Mouse (Mus musculus): ENCODE results near the gene Hmgcs2.

Hmgcs2 gene

GRCm38 (mm10) chr3:98280204-98280932, at the start of gene Hmgcs2:
TSS of gene Hmgcs2 (plus strand) at chr3:98280435.
- no peak for DNase-seq (ENCODE audit: low read depth in 1 of 2, low spot score in 2 of 2)

GRCm38 (mm10) chr3:98233504-98233903, 46.7 kb upstream of the Hmgcs2 start:
- DNase-seq (ENCODE audit: low read depth in 1 of 2, low spot score in 2 of 2) = no peak

- no peak for DNase-seq (ENCODE audit: low read depth in 1 of 2, low spot score in 2 of 2)
These were observed 44.0 kb upstream of the Hmgcs2 start for GRCm38 (mm10) chr3:98236266-98236665.

- DNase-seq (ENCODE audit: low read depth in 1 of 2, low spot score in 2 of 2) = no peak
These were observed 43.0 kb upstream of the Hmgcs2 start for GRCm38 (mm10) chr3:98237240-98237639.

GRCm38 (mm10) chr3:98238150-98238549, 42.1 kb upstream of the Hmgcs2 start:
- no peak for DNase-seq (ENCODE audit: low read depth in 1 of 2, low spot score in 2 of 2)

GRCm38 (mm10) chr3:98242051-98242450, 38.2 kb upstream of the Hmgcs2 start:
- DNase-seq (ENCODE audit: low read depth in 1 of 2, low spot score in 2 of 2) = no peak

- DNase-seq (ENCODE audit: low read depth in 1 of 2, low spot score in 2 of 2) = no peak
These were observed 37.7 kb upstream of the Hmgcs2 start for GRCm38 (mm10) chr3:98242458-98243037.

- DNase-seq (ENCODE audit: low read depth in 1 of 2, low spot score in 2 of 2) = no peak
These were observed 34.3 kb upstream of the Hmgcs2 start for GRCm38 (mm10) chr3:98245892-98246291.

GRCm38 (mm10) chr3:98246985-98247751, 33.1 kb upstream of the Hmgcs2 start:
- no peak for DNase-seq (ENCODE audit: low read depth in 1 of 2, low spot score in 2 of 2)

- DNase-seq (ENCODE audit: low read depth in 1 of 2, low spot score in 2 of 2) = no peak
These were observed 30.9 kb upstream of the Hmgcs2 start for GRCm38 (mm10) chr3:98249378-98249777.

- no peak for DNase-seq (ENCODE audit: low read depth in 1 of 2, low spot score in 2 of 2)
These were observed 30.3 kb upstream of the Hmgcs2 start for GRCm38 (mm10) chr3:98249833-98250448.

GRCm38 (mm10) chr3:98254059-98254458, 26.2 kb upstream of the Hmgcs2 start:
- no peak for DNase-seq (ENCODE audit: low read depth in 1 of 2, low spot score in 2 of 2)

- DNase-seq (ENCODE audit: low read depth in 1 of 2, low spot score in 2 of 2) = no peak
These were observed 25.3 kb upstream of the Hmgcs2 start for GRCm38 (mm10) chr3:98254656-98255583.

- no peak for DNase-seq (ENCODE audit: low read depth in 1 of 2, low spot score in 2 of 2)
These were observed 21.5 kb upstream of the Hmgcs2 start for GRCm38 (mm10) chr3:98258723-98259122.

- DNase-seq (ENCODE audit: low read depth in 1 of 2, low spot score in 2 of 2) = no peak
These were observed 20.9 kb upstream of the Hmgcs2 start for GRCm38 (mm10) chr3:98259271-98259751.

GRCm38 (mm10) chr3:98260534-98260933, 19.7 kb upstream of the Hmgcs2 start:
- DNase-seq (ENCODE audit: low read depth in 1 of 2, low spot score in 2 of 2) = no peak

GRCm38 (mm10) chr3:98261415-98261814, 18.8 kb upstream of the Hmgcs2 start:
- DNase-seq (ENCODE audit: low read depth in 1 of 2, low spot score in 2 of 2) = no peak

GRCm38 (mm10) chr3:98262133-98262532, 18.1 kb upstream of the Hmgcs2 start:
- DNase-seq (ENCODE audit: low read depth in 1 of 2, low spot score in 2 of 2) = no peak

GRCm38 (mm10) chr3:98267249-98267651, 13.0 kb upstream of the Hmgcs2 start:
- DNase-seq (ENCODE audit: low read depth in 1 of 2, low spot score in 2 of 2) = no peak

GRCm38 (mm10) chr3:98273623-98274398, 6.4 kb upstream of the Hmgcs2 start:
- no peak for DNase-seq (ENCODE audit: low read depth in 1 of 2, low spot score in 2 of 2)
